Mouse (Mus musculus) lung, postnatal 0 days (tissue): ENCODE data around the gene Ggta1.

Experiments used
- CTCF ChIP-seq: IDR thresholded peaks from 2 replicates; pipeline ENCODE4 v1.5.1; 2016; ENCODE audit warnings: antibody characterized with exemption, mild to moderate bottlenecking
- EP300 ChIP-seq: IDR thresholded peaks from 2 replicates; pipeline ENCODE4 v1.6.1; 2016; ENCODE audit warnings: antibody characterized with exemption, mild to moderate bottlenecking, control low read depth

DNA sequence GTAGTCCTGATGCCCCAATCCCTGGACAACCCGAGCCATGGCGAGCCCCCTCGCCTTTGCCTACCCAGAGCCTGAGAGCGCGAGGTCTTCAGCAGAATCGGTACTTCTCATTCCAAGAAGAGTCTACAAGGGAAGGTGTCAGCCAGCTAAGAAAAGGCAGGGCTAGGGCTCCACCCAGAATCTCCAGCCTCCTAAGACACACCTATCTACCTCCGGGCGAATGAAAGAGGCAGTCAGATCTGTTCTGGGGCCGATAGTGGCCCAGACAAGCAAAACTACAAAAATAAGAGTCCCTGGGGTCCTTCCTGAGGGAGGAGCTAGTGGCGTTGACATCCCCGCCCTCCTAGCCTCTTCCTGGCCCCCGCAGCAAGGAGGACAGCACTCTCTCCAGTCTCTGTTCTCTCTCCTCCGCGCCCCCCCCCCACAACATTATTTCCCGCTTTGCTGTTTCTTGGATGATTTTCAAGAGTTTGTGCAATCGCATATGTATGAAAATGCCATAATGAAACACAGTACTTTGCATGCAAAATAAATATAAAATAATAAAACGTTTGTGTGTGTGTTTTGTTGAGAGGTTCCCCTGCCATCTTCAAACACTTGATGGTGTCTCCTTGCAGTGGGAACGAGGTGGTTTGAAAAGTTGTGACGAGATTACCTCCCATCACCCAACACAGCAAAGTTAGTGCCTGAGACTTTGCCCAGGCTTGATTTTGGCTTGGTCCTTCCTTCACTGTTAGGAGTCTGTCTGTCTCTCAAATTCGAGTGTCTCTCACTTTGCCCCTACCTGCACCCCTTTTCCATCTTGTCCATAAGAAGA lies 1.7 kb downstream of the Ggta1 start:
- TF ChIP-seq CTCF (no peak), EP300 (no peak)
